8 mouse cellular contexts compared by ENCODE assay signal in the genomic region with DNA sequence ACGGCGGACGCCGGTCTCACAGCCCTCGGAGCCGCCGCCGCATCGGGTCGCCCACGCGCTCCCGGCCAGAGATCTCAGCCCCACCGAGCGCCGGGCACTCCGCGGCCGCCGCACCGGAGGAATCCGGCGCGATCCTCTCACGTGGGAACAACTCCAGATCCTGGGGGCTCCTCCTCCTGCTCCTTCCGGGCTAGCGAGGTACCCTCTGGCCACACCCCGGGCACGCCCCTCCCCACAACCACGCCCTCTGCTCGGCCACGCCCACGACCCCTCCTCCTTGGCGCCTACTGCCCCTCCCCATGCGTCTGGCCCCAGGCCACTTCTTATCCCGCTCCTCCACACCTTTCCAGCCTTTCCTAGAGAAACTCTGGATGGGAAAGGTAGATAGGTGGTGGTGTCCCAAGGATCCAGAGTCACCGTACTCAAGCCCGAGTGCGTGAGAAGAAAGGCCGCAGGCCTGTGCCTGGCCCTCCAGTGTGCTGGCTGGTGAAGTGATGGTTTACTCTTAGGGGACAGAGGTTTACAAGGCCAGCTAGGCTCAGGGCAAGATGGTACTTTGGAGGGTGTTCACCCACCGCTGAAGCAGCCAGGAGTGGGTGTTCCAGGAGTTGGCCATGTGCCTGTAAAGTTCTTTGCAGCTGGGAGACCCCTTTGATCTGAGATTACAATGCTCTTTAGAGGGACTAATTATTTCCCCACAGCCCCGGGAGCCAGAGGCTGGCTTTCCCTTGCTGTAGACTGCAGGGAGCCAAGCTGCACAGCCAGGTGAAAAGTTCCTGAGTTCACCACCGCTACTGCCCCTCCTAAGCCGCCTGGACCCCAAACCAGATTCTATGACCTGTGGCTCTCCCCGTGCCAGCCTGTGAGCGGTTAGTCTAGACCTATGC. TPM values are rescaled to one million over a fixed set of nuclear protein-coding genes. Genes with fewer than 3 reads are reported as not detected.
DNase-seq lines count a peak whose midpoint lies in the region; ATAC-seq and TF ChIP-seq lines count a peak whose summit lies in the region.

TSS of gene Kazn (minus strand) at position 162 of the 887 bp plus-strand sequence.

- 0 out of 2 replicates have a peak, but pooled peaks have one; percentile 15 for TF ChIP-seq EP300 in heart, adult 2 months (IDR thresholded peaks at IDR 0.05; ENCODE audit: insufficient read depth, low read depth, low read length)

- DNase-seq in adrenal gland, postnatal 36 days, result peak; percentile 93 to 95
- DNase-seq in heart, adult 2 months, result peak; percentile 86 to 91
- DNase-seq in kidney, adult 2 months, result peak; percentile 96
- DNase-seq in limb, embryonic 10.5 days (ENCODE audit: low spot score), result peak; percentile 98
- peak; percentile 99 for DNase-seq in midbrain, embryonic 11.5 days (ENCODE audit: low spot score, missing footprints)
- DNase-seq in spleen, postnatal 36 days (ENCODE audit: low spot score in 2 of 2), result peak; percentile 20 to 39

- no peaks in the 10 kb centered on the region for H3K27me3 ChIP-seq in embryonic facial prominence, embryonic 12.5 days
- H3K27me3 ChIP-seq in heart, adult 2 months (ENCODE audit: control insufficient read depth, insufficient read depth, low read length), result no peaks in the 10 kb centered on the region
- no peaks in the 10 kb centered on the region for H3K27me3 ChIP-seq in kidney, adult 2 months (replicated peaks; ENCODE audit: control insufficient read depth, insufficient read depth, low read length)
- peaks cover 9% of the 10 kb centered on the region; the same call in 1 of the 2 replicates for H3K27me3 ChIP-seq in limb, embryonic 10.5 days (ENCODE audit: low read depth, poor library complexity, severe bottlenecking)
- H3K27me3 ChIP-seq in midbrain, embryonic 11.5 days (ENCODE audit: control insufficient read depth, insufficient read depth, low read length), result peaks cover 6% of the 10 kb centered on the region; the same call in 1 of the 2 replicates

- H3K27ac ChIP-seq in embryonic facial prominence, embryonic 12.5 days, result peak within 1 kb of the TSS; percentile 77
- H3K27ac ChIP-seq in heart, adult 2 months, result peak within 1 kb of the TSS; percentile 58
- H3K27ac ChIP-seq in kidney, adult 2 months (ENCODE audit: insufficient read depth, low read depth, low read length), result peak within 1 kb of the TSS; percentile 78
- peak within 1 kb of the TSS; percentile 90 for H3K27ac ChIP-seq in limb, embryonic 10.5 days
- no peak within 1 kb of the TSS for H3K27ac ChIP-seq in midbrain, embryonic 11.5 days (ENCODE audit: low read depth, low read length)

- peak within 1 kb of the TSS; percentile 96 for H3K4me2 ChIP-seq in embryonic facial prominence, embryonic 12.5 days (replicated peaks)
- H3K4me2 ChIP-seq in midbrain, embryonic 11.5 days, result peak within 1 kb of the TSS; percentile 99

- 4% methylated on average over 46 of the region's 46 CpGs for WGBS in embryonic facial prominence, embryonic 12.5 days
- 11% methylated on average over 46 of the region's 46 CpGs for WGBS in heart, adult 2 months
- WGBS in kidney, adult 2 months, result 11% methylated on average over 46 of the region's 46 CpGs
- whole genome bisulfite sequencing in limb, embryonic 10.5 days, result 3% methylated on average over 46 of the region's 46 CpGs
- 5% methylated on average over 33 of the region's 46 CpGs for WGBS in midbrain, embryonic 11.5 days

- TF ChIP-seq POLR2A in heart, adult 2 months (IDR thresholded peaks at IDR 0.05; ENCODE audit: insufficient read depth, low read depth, low read length), result no peak
- TF ChIP-seq POLR2A in kidney, adult 2 months (IDR thresholded peaks at IDR 0.05; ENCODE audit: low read depth, low read length), result peak; percentile 75

- peaks cover 30% of the 10 kb centered on the region for H3K4me1 ChIP-seq in embryonic facial prominence, embryonic 12.5 days
- peaks cover 12% of the 10 kb centered on the region for H3K4me1 ChIP-seq in heart, adult 2 months (ENCODE audit: control insufficient read depth, insufficient read depth, low read length)
- H3K4me1 ChIP-seq in kidney, adult 2 months (ENCODE audit: control insufficient read depth, insufficient read depth, low read length), result peaks cover 30% of the 10 kb centered on the region
- H3K4me1 ChIP-seq in limb, embryonic 10.5 days, result peaks cover 52% of the 10 kb centered on the region
- H3K4me1 ChIP-seq in midbrain, embryonic 11.5 days (ENCODE audit: control insufficient read depth, insufficient read depth, low read length), result peaks cover 15% of the 10 kb centered on the region

- peak within 1 kb of the TSS; percentile 78 for H3K9ac ChIP-seq in embryonic facial prominence, embryonic 12.5 days
- H3K9ac ChIP-seq in heart, adult 2 months (ENCODE audit: low read depth, low read length), result peak within 1 kb of the TSS; percentile 87
- H3K9ac ChIP-seq in midbrain, embryonic 11.5 days (ENCODE audit: low read length), result peak within 1 kb of the TSS; percentile 72

- H3K36me3 ChIP-seq in embryonic facial prominence, embryonic 12.5 days, result no peaks in the 10 kb centered on the region
- no peaks in the 10 kb centered on the region for H3K36me3 ChIP-seq in heart, adult 2 months (ENCODE audit: control insufficient read depth, insufficient read depth, low read length)
- H3K36me3 ChIP-seq in kidney, adult 2 months (ENCODE audit: control insufficient read depth, insufficient read depth, low read length), result no peaks in the 10 kb centered on the region
- no peaks in the 10 kb centered on the region for H3K36me3 ChIP-seq in limb, embryonic 10.5 days
- no peaks in the 10 kb centered on the region for H3K36me3 ChIP-seq in midbrain, embryonic 11.5 days (ENCODE audit: control insufficient read depth, insufficient read depth, low read length)

- H3K4me3 ChIP-seq in embryonic facial prominence, embryonic 12.5 days, result peak within 1 kb of the TSS; percentile 65
- peak within 1 kb of the TSS; percentile 86 for H3K4me3 ChIP-seq in heart, adult 2 months
- H3K4me3 ChIP-seq in kidney, adult 2 months (ENCODE audit: insufficient read depth, low read depth, low read length), result peak within 1 kb of the TSS; percentile 82
- H3K4me3 ChIP-seq in limb, embryonic 10.5 days, result peak within 1 kb of the TSS; percentile 76
- H3K4me3 ChIP-seq in midbrain, embryonic 11.5 days (ENCODE audit: low read depth, low read length), result peak within 1 kb of the TSS; percentile 66

- H3K79me2 ChIP-seq in heart, adult 2 months (replicated peaks; ENCODE audit: control insufficient read depth, insufficient read depth, low read length), result no peaks in the 10 kb centered on the region

- TF ChIP-seq CTCF in heart, adult 2 months (IDR thresholded peaks at IDR 0.05), result no peak
- no peak for TF ChIP-seq CTCF in kidney, adult 2 months (conservative IDR thresholded peaks at IDR 0.05; ENCODE audit: insufficient read depth, insufficient read length, low read depth, low read length)

- H3K9me3 ChIP-seq in embryonic facial prominence, embryonic 12.5 days, result no peaks in the 10 kb centered on the region
- H3K9me3 ChIP-seq in limb, embryonic 10.5 days (replicated peaks), result no peaks in the 10 kb centered on the region
- no peaks in the 10 kb centered on the region for H3K9me3 ChIP-seq in midbrain, embryonic 11.5 days (ENCODE audit: control insufficient read depth, low read length)

- ATAC-seq in embryonic facial prominence, embryonic 12.5 days (ENCODE audit: insufficient number of reproducible peaks, insufficient read depth, low FRiP score, low TSS enrichment), result peak; percentile 52
- peak; percentile 93 for ATAC-seq in midbrain, embryonic 11.5 days (ENCODE audit: low FRiP score)
- ATAC-seq in erythroid progenitor cell, adult 5-6 weeks (replicated peaks; ENCODE audit: low FRiP score, poor library complexity, severe bottlenecking), result no peak

- intact Hi-C loops in heart, adult 2 months (cut with DNase I), result loop anchor here (2.0 kb wide), 2 partner anchors 73 to 87 kb away; no protein-coding TSS in a partner anchor

RNA-seq across cellular contexts. Expression of gene Kazn, which starts in this region (rescaled TPM):
- 10 to 100 TPM; 21.7 to 25.1 TPM for total RNA-seq in adrenal gland, postnatal 36 days (2021)
- polyA plus RNA-seq in embryonic facial prominence, embryonic 12.5 days (2016; fragmentation: Nextera tagmentation; extraction: Ambion mirVana), result 23.1 and 24.2 TPM in 2 replicates
- total RNA-seq in heart, adult 2 months (2021), result 1 to 10 TPM; 2.4 to 3.4 TPM
- polyA plus RNA-seq in heart, adult 2 months (2012; rRNA removed), result 3.8 and 5.7 TPM in 2 replicates
- polyA plus RNA-seq in kidney, adult 2 months (2012; rRNA removed), result 76.1 and 80.8 TPM in 2 replicates
- 8.8 and 9.3 TPM in 2 replicates for polyA plus RNA-seq in limb, embryonic 10.5 days (2016; fragmentation: Nextera tagmentation; extraction: Ambion mirVana)
- 9.2 and 12.1 TPM in 2 replicates for polyA plus RNA-seq in midbrain, embryonic 11.5 days (2014; fragmentation: Nextera tagmentation; extraction: Ambion mirVana)
- total RNA-seq in erythroid progenitor cell, adult 5-6 weeks (2015; ENCODE audit: low replicate concordance), result not detected in 2 replicates
- not detected in 2 replicates for total RNA-seq in erythroid progenitor cell, adult 5-6 weeks (2017; ENCODE audit: low replicate concordance)

Comparison
In these comparisons a context has a peak if more than half of its experiments do, and no peak if none do; other contexts are left out.
1. RNA of gene Kazn (total RNA-seq): 21.7 to 25.1 TPM in adrenal gland, postnatal 36 days; 2.4 to 3.4 TPM in heart, adult 2 months and not detected in erythroid progenitor cell, adult 5-6 weeks; every median in the first group is over 4 times any median in the second.
2. DNase-seq: peak in every context shown above with its lines; median percentile 99 in midbrain, embryonic 11.5 days; 98 in limb, embryonic 10.5 days; 96 in kidney, adult 2 months; 94 in adrenal gland, postnatal 36 days; 88 in heart, adult 2 months; 30 in spleen, postnatal 36 days.
3. Peak in every context shown above with its lines, with median percentiles within 50 percentile points of each other: H3K4me3 ChIP-seq and H3K9ac ChIP-seq.